Mouse (Mus musculus) heart, embryonic 14.5 days (tissue): ENCODE results near the gene P4ha2. TPM values are rescaled to one million over a fixed set of nuclear protein-coding genes. Genes with fewer than 3 reads are reported as not detected.
A peak's percentile ranks its signal among the peaks of the same experiment; 100 is the strongest.

Experiments
- ATAC-seq: fragments of 200-750 bp; cut with Nextera tagmentation; 2 replicates; pipeline ENCODE4 v1.8.0; 2017; ENCODE audit warnings: low read depth, moderate TSS enrichment; ENCODE audit not compliant: insufficient number of reproducible peaks, insufficient read depth, low FRiP score
- H3K27ac ChIP-seq, 2 experiments: fragments of 200-500 bp in 1 of 2; fragments of 300-500 bp in 1 of 2; sonication (generic) in 1 of 2; replicated peaks in 1 of 2; 2 replicates each; pipeline ENCODE4 v1.5.1; 2012 to 2014; ENCODE audit warnings: low read depth in 2 of 2, low read length in 2 of 2, control low read depth in 1 of 2, mild to moderate bottlenecking in 1 of 2, mixed read lengths in 1 of 2; ENCODE audit not compliant: control insufficient read depth in 1 of 2, insufficient read depth in 1 of 2
- H3K27me3 ChIP-seq: fragments of 300-500 bp; sonication (generic); 2 replicates; pipeline ENCODE4 v1.6.1; 2014; ENCODE audit warnings: mild to moderate bottlenecking, low read length, control low read depth; ENCODE audit not compliant: control insufficient read depth, insufficient read depth
- H3K36me3 ChIP-seq: fragments of 300-500 bp; sonication (generic); 2 replicates; pipeline ENCODE4 v1.6.1; 2014; ENCODE audit warnings: mild to moderate bottlenecking, control low read depth, low read length, mixed read lengths; ENCODE audit not compliant: control insufficient read depth, insufficient read depth
- H3K4me1 ChIP-seq, 2 experiments: fragments of 200-500 bp in 1 of 2; fragments of 300-500 bp in 1 of 2; sonication (generic) in 1 of 2; 2 replicates each; pipeline ENCODE4 v1.6.1; 2012 to 2014; ENCODE audit warnings: low read length in 2 of 2, control low read depth in 1 of 2, mixed read lengths in 1 of 2; ENCODE audit not compliant: control insufficient read depth in 2 of 2, insufficient read depth in 2 of 2
- H3K4me2 ChIP-seq: fragments of 300-500 bp; sonication (generic); 2 replicates; pipeline ENCODE4 v1.6.1; 2014; ENCODE audit warnings: mild to moderate bottlenecking, low read length
- H3K4me3 ChIP-seq, 2 experiments: fragments of 200-500 bp in 1 of 2; fragments of 300-500 bp in 1 of 2; sonication (generic) in 1 of 2; 2 replicates each; pipeline ENCODE4 v1.5.1; 2012 to 2014; ENCODE audit warnings: low read length in 2 of 2, mild to moderate bottlenecking in 2 of 2, control low read depth in 1 of 2, low read depth in 1 of 2, moderate library complexity in 1 of 2; ENCODE audit not compliant: control insufficient read depth in 1 of 2, insufficient read depth in 1 of 2
- H3K9ac ChIP-seq: fragments of 300-500 bp; sonication (generic); 2 replicates; pipeline ENCODE4 v1.6.1; 2014; ENCODE audit warnings: mild to moderate bottlenecking, low read length
- H3K9me3 ChIP-seq: fragments of 300-500 bp; sonication (generic); 2 replicates; pipeline ENCODE4 v1.6.1; 2016; ENCODE audit warnings: low read length, control low read depth; ENCODE audit not compliant: control insufficient read depth
- WGBS: fragments of 180-500 bp; shearing (Covaris S2); extraction: QIAGEN DNeasy Blood & Tissue Kit; methylation state at CpG from one replicate; pipeline ENCODE4 v1.1.7; 2014; 5-methylcytosine and 5-hydroxymethylcytosine counted together
- polyA plus RNA-seq: library from polyadenylated mRNA; unstranded; fragments of >200 nt; fragmentation: Nextera tagmentation; extraction: Ambion mirVana; gene quantifications from 2 replicates; pipeline ENCODE4 v1.2.1, GENCODE M21; 2014

P4ha2 gene
- polyA plus RNA-seq, 1 experiment from 2014 or later: 40.6 TPM

DNA sequence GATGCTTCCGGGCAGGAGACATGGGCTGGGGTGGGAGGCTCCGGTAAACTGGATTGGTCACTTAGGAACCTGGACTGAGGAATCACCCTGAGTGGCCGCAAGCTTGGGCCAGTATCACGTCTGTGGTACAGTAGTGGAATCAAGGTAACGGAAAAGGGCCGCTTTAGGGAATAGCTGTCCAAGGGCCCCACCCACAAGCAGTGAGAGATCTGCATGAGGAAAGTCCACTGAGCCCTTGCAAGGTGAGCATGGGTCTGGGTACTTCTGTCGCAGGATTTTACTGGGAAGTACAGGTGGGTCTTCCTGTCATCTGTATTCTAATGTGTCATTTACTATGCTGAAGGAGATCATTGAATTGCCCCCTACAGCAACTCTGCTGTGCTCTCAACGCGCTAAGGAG is 1.8 kb downstream of the P4ha2 start:
- Histone ChIP-seq H3K9me3 (no peaks in the 10 kb centered on the region), H3K4me2 (peak overlapping the region; percentile 99), H3K27me3 (no peaks in the 10 kb centered on the region; the same call in 1 of the 2 replicates), H3K36me3 (no peaks in the 10 kb centered on the region), H3K4me3 (peak overlapping the region; percentile 79 to 88), H3K9ac (peak overlapping the region; percentile 87), H3K27ac (peak overlapping the region; percentile 22 to 59; a peak in 2 of 4 replicates), H3K4me1 (peaks cover 38 to 41% of the 10 kb centered on the region in 2 experiments)
- WGBS: 68% methylated on average over 9 of the region's 9 CpGs
- no peak for ATAC-seq

DNA sequence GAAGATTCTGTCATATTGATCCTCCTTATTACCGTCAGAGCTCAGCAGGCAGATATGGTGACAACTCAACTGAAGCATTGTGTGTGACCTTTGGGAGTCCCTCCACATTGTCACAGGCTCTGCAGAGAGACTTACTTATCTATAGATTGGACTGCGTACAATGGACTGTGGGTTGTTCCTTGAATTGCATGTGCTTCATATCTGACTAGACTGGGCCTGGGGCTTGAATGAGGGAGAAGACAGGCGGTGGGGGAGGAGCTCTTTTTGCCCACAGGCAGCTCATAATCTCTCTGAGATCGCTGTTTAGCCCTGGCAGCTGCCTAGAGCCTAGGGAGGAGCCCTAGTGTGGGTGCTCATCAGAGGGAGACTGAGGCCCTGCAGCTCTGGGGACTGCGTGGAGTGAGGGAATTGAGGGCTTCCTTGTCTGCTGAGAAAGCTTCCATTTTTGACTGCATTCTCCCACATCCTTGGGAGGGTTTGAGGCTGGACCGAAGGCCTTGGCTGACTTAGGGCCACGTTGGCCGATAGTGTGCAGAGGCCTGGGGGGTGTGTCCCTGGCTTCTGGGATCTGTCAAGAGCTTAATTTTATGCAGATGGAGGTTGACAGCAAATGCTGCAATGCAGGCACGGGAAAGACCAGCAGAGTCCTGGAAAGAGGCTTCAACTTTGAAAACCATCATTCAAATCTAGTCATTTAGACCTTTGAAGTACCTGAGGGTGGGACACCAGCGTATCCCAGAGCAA is 3.0 kb downstream of the P4ha2 start:
- H3K27ac ChIP-seq: peak overlapping the region; percentile 59 to 74
- H3K27me3 ChIP-seq: no peaks in the 10 kb centered on the region; the same call in 1 of the 2 replicates
- H3K4me3 ChIP-seq: peak overlapping the region in 1 of 2 experiments; percentile 2; a peak in 1 of 4 replicates
- H3K4me1 ChIP-seq: peaks cover 38 to 44% of the 10 kb centered on the region in 2 experiments
- no peak for ATAC-seq
- H3K9ac ChIP-seq: peak overlapping the region; percentile 87
- no peaks in the 10 kb centered on the region for H3K9me3 ChIP-seq
- WGBS: 33% methylated on average over 10 of the region's 10 CpGs
- H3K36me3 ChIP-seq: no peaks in the 10 kb centered on the region
- peak overlapping the region; percentile 99 for H3K4me2 ChIP-seq

DNA sequence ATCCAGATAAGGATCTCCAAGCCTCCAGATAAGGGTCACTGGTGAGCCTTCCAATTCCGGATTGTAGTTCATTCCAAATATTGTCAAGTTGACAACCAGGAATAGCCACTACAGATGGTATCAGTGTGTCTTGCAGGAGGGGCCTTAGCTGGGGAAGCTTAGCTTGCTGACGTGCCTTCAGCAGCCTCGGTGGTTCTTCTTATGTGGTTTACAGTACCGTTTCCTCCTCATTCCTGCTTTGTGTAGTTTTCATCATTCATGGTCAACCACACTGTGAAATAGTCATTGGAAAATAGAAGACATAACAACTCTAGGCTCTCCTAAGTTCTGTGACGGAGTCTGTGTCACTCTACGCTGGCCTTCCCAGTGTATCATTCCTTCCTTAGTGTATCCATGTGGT is 5.1 kb downstream of the P4ha2 start:
- no peak overlapping the region for H3K4me2 ChIP-seq
- no peak overlapping the region for H3K27ac ChIP-seq
- H3K4me1 ChIP-seq: peaks cover 55 to 61% of the 10 kb centered on the region in 2 experiments
- H3K9ac ChIP-seq: no peak overlapping the region
- no peaks in the 10 kb centered on the region for H3K36me3 ChIP-seq
- H3K9me3 ChIP-seq: no peaks in the 10 kb centered on the region
- WGBS: 83% methylated on average over 6 of the region's 6 CpGs
- no peak for ATAC-seq
- H3K4me3 ChIP-seq: no peak overlapping the region
- no peaks in the 10 kb centered on the region; the same call in 1 of the 2 replicates for H3K27me3 ChIP-seq

DNA sequence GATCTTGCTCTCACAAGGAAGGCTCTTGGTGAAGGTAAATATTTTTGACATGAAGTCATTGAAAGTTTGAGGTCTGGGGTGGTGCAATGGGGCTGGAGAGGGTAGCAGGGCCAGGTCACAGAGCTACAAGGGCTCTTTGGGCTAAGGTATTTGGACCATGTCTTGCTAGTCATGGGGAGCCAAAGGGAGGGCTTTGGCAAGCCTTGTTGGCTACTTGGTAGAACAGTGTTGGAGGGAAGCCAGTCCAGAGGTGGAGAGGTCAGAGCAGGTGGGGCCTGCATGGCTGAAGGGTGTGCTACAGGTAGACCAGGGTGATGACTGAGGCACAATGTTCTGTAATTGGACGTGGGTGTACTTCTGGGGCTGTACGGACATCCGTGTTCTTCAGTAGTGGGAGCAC is 6.8 kb downstream of the P4ha2 start:
- H3K4me3 ChIP-seq: no peak overlapping the region
- H3K9ac ChIP-seq: no peak overlapping the region
- H3K27me3 ChIP-seq: no peaks in the 10 kb centered on the region
- H3K27ac ChIP-seq: no peak overlapping the region
- no peaks in the 10 kb centered on the region for H3K9me3 ChIP-seq
- ATAC-seq: no peak
- peaks cover 11% of the 10 kb centered on the region for H3K36me3 ChIP-seq
- H3K4me2 ChIP-seq: no peak overlapping the region
- H3K4me1 ChIP-seq: peaks cover 52 to 63% of the 10 kb centered on the region in 2 experiments
- 85% methylated on average over 3 of the region's 3 CpGs for whole genome bisulfite sequencing

DNA sequence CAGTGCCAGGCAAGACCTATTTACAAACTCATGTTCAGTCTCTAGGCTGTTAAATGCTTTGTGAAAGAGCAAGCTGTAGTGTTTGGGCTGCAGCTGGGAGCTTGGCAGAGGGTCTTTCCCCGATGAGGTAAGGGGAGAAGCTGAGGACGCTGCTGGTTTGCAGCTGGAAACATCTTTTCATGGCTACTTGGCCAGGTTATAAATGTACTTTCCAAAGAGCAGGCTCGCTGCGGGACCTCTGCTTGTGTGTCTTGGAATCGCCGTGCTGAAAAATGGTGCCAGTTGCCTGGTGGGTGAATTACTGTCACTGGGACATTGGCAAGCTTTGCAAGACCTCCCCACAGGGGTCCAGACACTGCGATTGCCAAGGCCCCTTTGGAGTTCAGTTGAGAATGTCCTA is 7.3 kb downstream of the P4ha2 start:
- no peak overlapping the region for H3K9ac ChIP-seq
- H3K27ac ChIP-seq: no peak overlapping the region
- H3K9me3 ChIP-seq: no peaks in the 10 kb centered on the region
- H3K36me3 ChIP-seq: peaks cover 15% of the 10 kb centered on the region
- ATAC-seq: no peak
- WGBS: 90% methylated on average over 7 of the region's 7 CpGs
- no peaks in the 10 kb centered on the region for H3K27me3 ChIP-seq
- H3K4me1 ChIP-seq: peaks cover 50 to 63% of the 10 kb centered on the region in 2 experiments
- no peak overlapping the region for H3K4me2 ChIP-seq
- H3K4me3 ChIP-seq: no peak overlapping the region

DNA sequence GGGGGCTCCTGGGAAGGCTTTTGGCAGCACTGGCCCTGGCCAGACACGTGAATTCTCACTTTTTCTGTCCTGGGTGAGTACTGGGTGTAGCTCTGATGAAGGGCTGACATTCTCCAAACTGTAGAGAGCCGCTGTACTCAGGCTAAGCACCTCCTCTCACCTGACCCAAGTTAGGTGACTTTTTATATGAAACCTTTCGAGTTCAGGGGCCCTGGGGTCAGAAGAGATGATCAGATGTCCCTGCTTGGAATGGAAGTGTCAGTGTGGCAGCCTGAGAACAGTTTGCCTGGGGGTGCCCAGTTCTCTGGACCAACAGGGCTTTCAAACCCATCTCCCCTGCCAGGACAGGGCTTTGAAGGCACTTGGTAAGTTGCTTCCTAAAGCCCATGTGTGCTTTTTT is 8.2 kb downstream of the P4ha2 start:
- Histone ChIP-seq H3K9me3 (no peaks in the 10 kb centered on the region), H3K4me2 (no peak overlapping the region), H3K4me3 (no peak overlapping the region), H3K27me3 (no peaks in the 10 kb centered on the region), H3K9ac (peak overlapping the region; percentile 34; the same call in 1 of the 2 replicates), H3K4me1 (peaks cover 47 to 60% of the 10 kb centered on the region in 2 experiments), H3K27ac (peak overlapping the region; percentile 68 to 78), H3K36me3 (peaks cover 15% of the 10 kb centered on the region)
- 83% methylated on average over 3 of the region's 3 CpGs for WGBS
- no peak for ATAC-seq

DNA sequence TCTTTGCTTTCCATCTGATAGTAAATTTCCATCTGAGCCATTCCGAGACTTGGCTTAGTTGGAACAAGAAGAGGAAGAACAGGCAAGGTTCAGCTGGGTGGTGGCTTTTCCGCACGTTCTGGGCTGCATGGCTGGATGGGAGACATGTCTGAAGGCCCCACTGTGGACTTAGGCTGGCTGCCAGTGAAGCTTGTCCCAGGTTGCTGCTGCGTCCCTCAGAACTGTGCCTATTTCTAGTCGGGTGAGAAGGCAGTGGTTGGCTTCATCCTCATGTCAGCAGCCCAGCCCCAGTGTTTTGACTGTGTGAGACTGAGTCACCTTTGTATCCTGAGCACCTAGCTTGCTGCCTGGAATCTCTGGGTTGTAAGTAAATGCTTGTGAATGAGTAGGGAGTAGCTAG is 9.0 kb downstream of the P4ha2 start:
- peak; percentile 24; the same call in 1 of the 2 replicates for ATAC-seq
- no peaks in the 10 kb centered on the region for H3K9me3 ChIP-seq
- WGBS: 18% methylated on average over 5 of the region's 5 CpGs
- H3K27ac ChIP-seq: peak overlapping the region; percentile 68 to 78
- H3K27me3 ChIP-seq: no peaks in the 10 kb centered on the region
- peaks cover 46 to 60% of the 10 kb centered on the region in 2 experiments for H3K4me1 ChIP-seq
- 0 out of 2 replicates have a peak overlapping the region, but pooled peaks have one; percentile 34 for H3K9ac ChIP-seq
- H3K4me3 ChIP-seq: no peak overlapping the region
- H3K36me3 ChIP-seq: peaks cover 15% of the 10 kb centered on the region
- no peak overlapping the region for H3K4me2 ChIP-seq
